Mouse (Mus musculus) ovary, postnatal 14 days (tissue): ENCODE measurements around the gene Fem1a.

ENCODE experiments used
- DNase-seq: peaks from one replicate; pipeline ENCODE4 v3.0.0; 2022; ENCODE audit warnings: low spot score

The Fem1a gene

GRCm38 (mm10) chr17:56278340-56278739 lies 21.7 kb downstream of the Fem1a start:
- no peak for DNase-seq

DNA sequence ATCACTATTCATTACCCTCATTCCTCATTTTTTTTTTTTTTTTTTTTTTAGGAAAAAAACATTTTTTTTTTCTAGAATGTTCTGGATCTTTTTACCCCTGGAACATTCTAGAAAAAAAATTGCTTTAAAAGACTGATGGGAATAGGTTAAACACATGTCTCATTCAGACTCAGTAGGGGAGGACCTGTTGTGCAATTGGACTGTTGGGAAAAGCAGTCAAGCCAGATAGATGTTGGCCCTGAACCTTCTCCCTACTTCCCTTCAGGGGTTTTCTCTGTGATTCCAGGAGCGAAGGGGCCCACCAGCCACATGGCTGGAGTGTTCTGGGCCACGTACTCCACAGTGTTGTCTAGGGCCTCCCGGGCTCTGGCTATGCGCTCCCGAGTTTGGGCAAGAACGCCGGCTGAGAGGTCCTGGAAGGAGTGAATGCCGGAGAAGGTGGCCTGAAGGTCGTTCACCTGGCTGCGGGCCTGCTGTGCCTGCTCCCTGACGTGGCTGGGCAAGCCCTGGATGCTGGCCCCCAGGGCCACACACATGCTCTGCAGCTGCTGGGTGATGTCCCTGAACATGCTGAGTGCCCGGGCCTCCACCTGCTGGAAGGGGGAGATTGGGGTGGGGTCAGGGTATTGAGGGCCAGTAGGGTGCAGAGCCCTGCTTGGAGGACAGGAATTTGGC lies 23.0 kb downstream of the Fem1a start:
- DNase-seq = no peak

DNA sequence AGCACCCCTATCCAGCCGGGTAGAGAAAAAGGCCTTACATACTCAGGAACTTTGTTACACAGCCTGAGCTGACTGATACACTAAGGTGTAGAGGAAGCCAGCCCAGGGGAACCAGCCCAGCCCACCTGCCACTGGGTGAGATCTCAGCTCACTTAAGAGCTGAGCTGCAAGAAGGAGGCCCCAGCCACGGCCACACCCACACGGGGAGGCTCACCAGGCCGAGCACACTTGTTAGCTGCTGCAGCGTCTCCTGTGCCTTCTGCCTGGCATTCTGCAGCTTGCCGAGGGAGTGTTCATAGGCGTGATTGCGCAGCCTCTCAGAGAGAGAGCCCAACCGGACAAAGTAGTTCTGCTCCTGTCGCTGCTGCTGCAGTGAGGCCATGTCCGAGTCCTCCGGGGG lies 24.6 kb downstream of the Fem1a start:
- DNase-seq = no peak

DNA sequence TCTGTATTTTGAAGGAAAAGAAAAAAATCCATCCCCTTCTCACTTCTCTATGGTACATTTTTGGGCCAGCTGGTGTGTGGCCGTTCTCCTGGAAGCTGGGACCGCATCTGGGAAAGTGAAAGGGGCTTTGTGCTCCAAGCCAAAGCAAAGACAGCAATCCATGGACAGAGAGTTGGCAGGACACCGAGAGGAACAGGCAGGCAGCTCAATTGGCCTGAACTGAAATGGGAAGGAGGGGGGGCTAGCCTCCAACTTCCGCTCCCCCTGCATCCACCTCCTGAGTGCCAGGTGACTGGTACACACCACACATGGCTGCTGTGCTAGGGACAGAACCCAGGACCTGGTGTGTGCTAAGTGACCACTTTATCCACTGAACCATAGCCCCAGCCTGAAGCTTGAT lies 26.2 kb downstream of the Fem1a start:
- no peak for DNase-seq

GRCm38 (mm10) chr17:56283316-56283715 lies 26.7 kb downstream of the Fem1a start:
- DNase-seq = no peak

- DNase-seq = no peak
Observed at GRCm38 (mm10) chr17:56285995-56286394, 29.4 kb downstream of the Fem1a start.

- no peak for DNase-seq
Observed at GRCm38 (mm10) chr17:56287830-56288229, 31.2 kb downstream of the Fem1a start.

DNA sequence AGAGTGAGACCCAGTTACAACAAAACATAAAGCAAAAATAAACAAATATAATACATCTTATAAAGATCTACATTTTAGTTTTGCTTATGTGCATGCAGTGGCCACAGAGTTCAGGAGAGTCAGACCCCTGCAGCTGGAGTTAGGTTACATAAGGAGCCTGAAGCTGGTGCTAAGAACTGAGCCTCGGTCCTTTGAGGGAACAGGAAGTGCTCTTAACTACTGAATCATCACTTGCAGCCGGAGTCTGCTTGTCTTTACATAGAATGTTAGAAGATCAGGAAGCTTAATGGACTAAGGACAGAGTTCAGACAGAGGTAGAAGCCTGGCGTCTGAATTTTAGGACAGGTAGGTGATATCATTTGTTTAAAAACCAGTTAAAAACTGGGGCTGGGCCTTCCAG lies 32.3 kb downstream of the Fem1a start:
- DNase-seq = no peak

DNA sequence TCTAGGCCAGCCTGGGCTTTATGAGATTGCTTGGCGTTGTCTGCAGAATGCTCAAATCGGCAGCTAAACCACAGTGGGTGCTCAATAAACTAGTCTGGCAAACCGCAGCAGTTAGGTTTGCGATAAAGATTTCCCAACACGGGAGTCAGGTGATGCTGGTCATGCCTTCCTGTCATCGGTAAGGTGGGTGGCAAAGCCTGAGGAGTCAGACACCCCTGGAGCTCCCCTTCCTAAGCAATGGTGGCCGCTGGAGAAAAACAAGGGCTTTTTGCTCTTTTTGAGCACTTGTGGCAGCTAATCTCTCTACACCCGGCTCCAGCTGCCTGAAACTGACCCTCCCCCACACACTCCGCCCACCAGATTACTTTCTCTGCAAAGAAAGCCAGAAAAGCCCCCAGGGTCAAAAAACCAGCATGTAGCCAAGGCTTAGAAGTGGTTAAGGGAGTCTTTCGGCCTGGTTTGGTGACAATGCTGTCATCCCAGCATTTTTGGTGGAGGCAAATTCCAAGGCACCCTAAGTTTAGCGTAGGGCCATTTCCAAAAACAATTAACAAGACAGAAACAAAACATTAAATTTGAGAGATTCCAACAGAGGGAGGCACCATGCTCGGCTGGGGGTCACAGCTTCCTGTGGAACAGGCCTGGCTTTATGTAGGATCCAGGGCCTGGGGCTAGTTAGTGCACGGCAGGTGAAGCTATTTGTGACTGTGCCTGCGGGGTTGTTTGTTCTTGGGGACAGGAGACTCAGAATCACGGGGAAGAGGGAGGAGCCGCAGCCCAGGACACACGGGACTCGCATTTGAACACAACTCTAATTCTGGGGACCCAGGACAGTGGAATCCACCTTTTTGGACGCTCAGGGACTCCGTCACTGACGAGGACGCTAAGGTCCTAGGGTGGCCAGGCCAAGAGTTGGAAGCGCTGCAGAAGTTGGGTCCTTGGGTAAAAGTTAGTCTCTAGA lies 33.0 kb downstream of the Fem1a start:
- DNase-seq = peak; percentile 61

- peak; percentile 99 for DNase-seq
Observed at GRCm38 (mm10) chr17:56290388-56291170, 34.0 kb downstream of the Fem1a start.

- DNase-seq = peak; percentile 83
Observed at GRCm38 (mm10) chr17:56291171-56291511, 34.5 kb downstream of the Fem1a start.

- DNase-seq = no peak
Observed at GRCm38 (mm10) chr17:56291826-56292475, 35.3 kb downstream of the Fem1a start.

DNA sequence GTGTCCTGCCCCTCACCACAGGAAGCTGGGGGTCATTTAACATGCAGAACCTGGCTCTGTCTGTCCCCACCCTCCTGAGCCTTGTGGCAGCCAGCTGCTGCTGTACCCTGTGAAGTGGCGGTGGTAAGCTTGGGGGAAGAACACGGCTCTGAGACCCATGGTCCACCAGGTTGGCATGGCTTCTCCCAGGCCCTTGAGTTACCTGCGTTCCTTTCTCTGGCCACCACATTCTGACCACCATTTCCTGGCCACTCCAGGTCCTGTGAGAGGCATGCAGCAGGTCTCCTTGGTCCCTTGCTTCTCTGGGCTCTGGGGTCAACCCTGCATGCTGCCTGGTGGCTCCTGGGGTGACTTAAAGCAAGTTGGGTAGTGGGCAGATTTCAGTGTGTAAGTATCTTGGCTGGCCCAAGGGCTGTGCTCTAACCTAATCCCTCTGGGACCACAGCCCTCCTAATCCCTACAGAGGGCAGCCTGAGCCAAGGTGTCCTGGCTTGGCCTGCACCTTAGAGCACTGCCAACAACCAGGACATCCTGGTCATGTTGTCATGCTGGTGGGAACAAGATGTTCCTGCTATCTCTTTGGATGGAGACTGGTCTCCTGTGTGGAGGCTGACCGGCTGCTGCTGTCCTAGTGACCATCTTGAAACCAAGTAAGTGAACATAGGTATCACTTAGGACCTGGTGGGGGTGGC lies 36.1 kb downstream of the Fem1a start, which contains the start of gene Plin3:
Gene Plin3 (minus strand): TSS at position 343 of the 692 bp plus-strand sequence.
- no peak for DNase-seq

GRCm38 (mm10) chr17:56293291-56293690 lies 36.7 kb downstream of the Fem1a start:
- DNase-seq = no peak

- no peak for DNase-seq
Observed at GRCm38 (mm10) chr17:56294241-56294640, 37.6 kb downstream of the Fem1a start.

DNA sequence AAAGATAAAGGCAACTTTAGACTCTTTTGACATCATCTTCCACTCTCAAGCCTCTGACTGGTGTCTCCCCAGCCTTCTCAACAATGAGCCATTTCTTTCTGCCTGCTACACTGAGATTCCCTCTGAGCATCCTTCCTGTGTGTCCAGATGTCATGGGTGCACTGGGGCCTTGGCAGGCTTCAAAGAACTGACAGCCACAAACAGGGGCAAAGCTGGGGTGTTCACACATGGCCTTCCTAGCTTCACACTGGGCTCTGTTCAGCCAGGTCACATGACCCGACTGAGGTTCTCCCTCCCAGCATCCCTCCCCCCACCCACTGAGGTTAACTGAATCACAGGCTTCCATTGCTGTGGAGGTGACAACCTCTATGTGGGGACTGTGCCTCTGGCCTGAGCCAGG lies 39.6 kb downstream of the Fem1a start:
- DNase-seq = no peak

DNA sequence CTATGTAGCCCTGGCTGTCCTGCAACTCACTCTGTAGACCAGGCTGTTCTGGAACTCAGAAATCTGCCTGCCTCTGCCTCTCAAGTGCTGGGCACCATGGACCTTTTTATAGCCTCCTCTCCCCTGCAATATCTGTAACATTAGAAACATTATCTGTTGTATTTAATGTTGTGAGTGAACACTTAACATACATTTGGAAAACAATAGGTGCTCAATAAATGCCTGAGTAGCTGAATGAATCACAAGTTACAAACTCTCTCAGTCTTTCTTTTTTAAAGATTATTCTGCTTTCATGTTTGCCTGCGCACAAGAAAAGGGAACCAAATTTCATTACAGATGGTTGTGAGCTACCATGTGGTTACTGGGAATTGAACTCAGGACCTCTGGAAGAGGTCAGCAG lies 41.6 kb downstream of the Fem1a start:
- DNase-seq = no peak

GRCm38 (mm10) chr17:56300186-56300585 lies 43.6 kb downstream of the Fem1a start, which contains the start of gene Arrdc5:
Arrdc5 (minus strand) TSS chr17:56300286.
- DNase-seq = no peak

DNA sequence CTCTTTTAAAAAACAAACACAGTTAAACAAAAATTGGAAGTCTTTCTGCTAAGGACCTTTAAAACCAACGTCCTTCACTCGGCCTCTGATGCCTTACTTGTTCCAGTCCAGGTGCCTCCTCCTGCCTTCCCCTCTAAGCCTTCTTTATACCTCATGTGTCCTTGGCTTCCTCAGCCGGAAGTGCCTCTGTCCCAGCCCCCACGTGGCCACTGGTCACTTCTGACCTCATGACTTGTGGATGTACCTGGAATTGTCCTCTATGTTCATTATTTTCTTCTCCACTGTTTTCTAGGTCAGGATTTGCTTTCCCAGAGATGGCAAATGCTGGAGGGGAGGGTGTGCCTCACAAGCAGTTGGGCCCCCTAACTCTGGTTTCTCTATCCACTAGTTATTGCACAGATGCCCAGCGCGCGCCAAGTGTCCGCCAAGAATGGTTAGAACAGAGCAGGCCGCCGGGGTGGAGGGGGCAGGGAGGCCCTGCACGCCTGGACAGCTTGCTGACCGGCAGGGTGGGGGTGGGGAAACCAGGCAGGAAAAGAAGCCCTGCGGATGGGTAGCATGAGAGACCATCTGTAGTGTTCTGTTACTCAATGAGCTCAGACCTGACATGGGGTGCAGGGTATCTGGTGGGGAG lies 45.9 kb downstream of the Fem1a start:
- DNase-seq = no peak

GRCm38 (mm10) chr17:56303160-56303846 lies 46.7 kb downstream of the Fem1a start, which contains the start of gene Uhrf1:
Uhrf1 (plus strand) TSS chr17:56303321.
- peak; percentile 60 for DNase-seq
